Mouse (Mus musculus): Measurements from ENCODE around the gene Snrpd3. TPM values are rescaled to one million over a fixed set of nuclear protein-coding genes. Genes with fewer than 3 reads are reported as not detected.
"Not testable (repeated sequence)": the region's sequence is repeated elsewhere in the genome, so short reads cannot be mapped to it uniquely, and the experiment has no call there.

Gene Snrpd3
- polyA plus RNA-seq, 1 experiment from 2014 or later = 139 TPM

GRCm38 (mm10) chr10:75486086-75486979 is 31.0 kb upstream of the Snrpd3 start:
- H3K4me1 ChIP-seq = no peaks in the 10 kb centered on the region
- no peaks in the 10 kb centered on the region for H3K27me3 ChIP-seq
- ATAC-seq (ENCODE audit: insufficient number of reproducible peaks, low FRiP score, low TSS enrichment, low read depth) = no peak
- H3K9ac ChIP-seq = no peak overlapping the region
- no peak overlapping the region for H3K4me2 ChIP-seq
- H3K36me3 ChIP-seq = no peaks in the 10 kb centered on the region
- H3K9me3 ChIP-seq = no peaks in the 10 kb centered on the region
- WGBS = 53% methylated on average over 9 of the region's 9 CpGs
- H3K4me3 ChIP-seq = no peak overlapping the region
- no peak overlapping the region for H3K27ac ChIP-seq

GRCm38 (mm10) chr10:75487131-75487530 is 30.2 kb upstream of the Snrpd3 start:
- Histone ChIP-seq H3K4me2 (no peak overlapping the region), H3K9ac (no peak overlapping the region), H3K4me3 (no peak overlapping the region), H3K36me3 (no peaks in the 10 kb centered on the region), H3K27ac (no peak overlapping the region), H3K4me1 (no peaks in the 10 kb centered on the region), H3K27me3 (no peaks in the 10 kb centered on the region), H3K9me3 (no peaks in the 10 kb centered on the region)
- ATAC-seq (ENCODE audit: insufficient number of reproducible peaks, low FRiP score, low TSS enrichment, low read depth) = no peak
- WGBS = 64% methylated on average over 3 of the region's 3 CpGs

DNA sequence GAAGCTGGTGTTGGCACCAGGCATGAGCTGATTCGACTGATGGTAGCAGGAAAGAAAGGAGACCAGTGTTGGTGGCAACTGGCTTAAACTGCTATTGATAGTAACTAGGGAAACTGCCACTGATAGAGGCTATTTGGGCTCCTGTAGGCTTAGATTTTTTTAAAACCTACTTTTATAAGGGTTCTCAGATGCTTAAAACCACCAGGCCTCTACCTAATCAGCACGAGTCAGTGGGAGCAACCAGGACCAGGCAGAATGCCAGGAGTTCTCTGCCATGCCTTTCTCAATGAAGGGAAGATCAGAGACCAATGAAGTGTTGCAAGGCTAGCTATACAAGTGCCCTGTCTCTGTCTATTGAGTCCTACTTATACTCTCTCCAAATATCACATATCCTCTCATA is 27.8 kb upstream of the Snrpd3 start:
- Histone ChIP-seq H3K9me3 (no peaks in the 10 kb centered on the region), H3K4me3 (no peak overlapping the region), H3K4me1 (no peaks in the 10 kb centered on the region), H3K27ac (no peak overlapping the region), H3K9ac (no peak overlapping the region), H3K4me2 (no peak overlapping the region), H3K36me3 (no peaks in the 10 kb centered on the region), H3K27me3 (no peaks in the 10 kb centered on the region)
- WGBS = 57% methylated on average over 2 of the region's 2 CpGs
- no peak for ATAC-seq (ENCODE audit: insufficient number of reproducible peaks, low FRiP score, low TSS enrichment, low read depth)

- no peaks in the 10 kb centered on the region for H3K4me1 ChIP-seq
- H3K9me3 ChIP-seq = no peaks in the 10 kb centered on the region
- H3K9ac ChIP-seq = no peak overlapping the region
- no peak overlapping the region for H3K4me2 ChIP-seq
- 73% methylated on average over 2 of the region's 2 CpGs for WGBS
- H3K4me3 ChIP-seq = no peak overlapping the region
- no peaks in the 10 kb centered on the region for H3K36me3 ChIP-seq
- no peak overlapping the region for H3K27ac ChIP-seq
- no peak for ATAC-seq (ENCODE audit: insufficient number of reproducible peaks, low FRiP score, low TSS enrichment, low read depth)
- no peaks in the 10 kb centered on the region for H3K27me3 ChIP-seq
Observed at GRCm38 (mm10) chr10:75490731-75491130, 26.6 kb upstream of the Snrpd3 start.

DNA sequence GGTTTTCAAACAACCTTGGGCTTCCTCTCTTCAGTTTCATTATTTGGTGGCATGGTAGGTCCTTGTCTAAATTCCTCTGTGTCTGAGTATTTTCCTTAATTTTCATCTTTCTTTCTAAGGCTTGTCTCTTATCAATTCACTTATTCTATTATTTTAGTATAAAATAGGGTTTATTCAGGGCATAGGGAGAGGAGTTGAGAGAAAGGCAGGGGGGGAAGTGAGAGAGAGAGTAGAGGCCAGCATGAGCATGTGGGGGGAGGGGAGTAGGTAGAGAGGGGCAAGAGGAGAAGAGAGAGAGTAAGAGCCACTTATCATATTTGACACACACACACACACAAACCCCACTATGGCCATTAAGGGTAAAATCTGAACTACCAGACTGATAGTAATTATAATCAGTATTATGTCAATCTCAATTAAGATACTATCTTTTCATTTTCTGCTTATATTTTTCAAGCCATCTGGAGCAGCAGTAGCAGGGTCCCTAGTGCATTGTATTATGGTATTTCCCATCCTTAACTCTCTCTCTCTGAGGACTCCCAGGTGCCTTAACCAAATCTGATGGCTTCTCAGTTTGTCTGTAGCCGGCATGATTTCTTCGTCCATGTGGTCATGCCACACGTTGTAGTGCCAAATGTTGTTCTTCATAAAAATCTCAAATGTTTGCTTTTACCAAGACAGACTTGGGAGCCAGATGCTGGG is 26.0 kb upstream of the Snrpd3 start:
- H3K9me3 ChIP-seq = no peaks in the 10 kb centered on the region
- H3K36me3 ChIP-seq = no peaks in the 10 kb centered on the region
- WGBS = 74% methylated on average over 3 of the region's 3 CpGs
- H3K9ac ChIP-seq = no peak overlapping the region
- H3K4me1 ChIP-seq = no peaks in the 10 kb centered on the region
- no peaks in the 10 kb centered on the region for H3K27me3 ChIP-seq
- H3K4me2 ChIP-seq = no peak overlapping the region
- H3K4me3 ChIP-seq = no peak overlapping the region
- ATAC-seq (ENCODE audit: insufficient number of reproducible peaks, low FRiP score, low TSS enrichment, low read depth) = no peak
- no peak overlapping the region for H3K27ac ChIP-seq

DNA sequence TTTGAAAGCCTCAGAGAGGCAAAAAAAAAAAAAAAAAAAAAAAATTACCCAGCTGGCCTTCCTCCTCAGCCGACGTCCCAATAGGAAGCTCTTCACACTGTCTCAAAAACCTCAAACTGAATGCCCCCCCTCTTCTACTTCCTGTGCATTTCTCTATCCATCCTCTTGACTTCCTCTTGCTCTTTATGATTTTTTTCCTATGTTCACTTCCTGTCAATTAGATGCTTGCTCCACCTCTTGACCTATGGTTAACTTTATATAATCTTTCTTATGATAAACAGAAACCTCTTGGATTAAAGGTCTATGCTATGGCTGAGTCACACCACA is 25.5 kb upstream of the Snrpd3 start:
- Histone ChIP-seq H3K27me3 (no peaks in the 10 kb centered on the region), H3K27ac (no peak overlapping the region), H3K4me3 (no peak overlapping the region), H3K4me2 (no peak overlapping the region), H3K9me3 (no peaks in the 10 kb centered on the region), H3K36me3 (no peaks in the 10 kb centered on the region), H3K4me1 (no peaks in the 10 kb centered on the region), H3K9ac (no peak overlapping the region)
- ATAC-seq (ENCODE audit: insufficient number of reproducible peaks, low FRiP score, low TSS enrichment, low read depth) = no peak
- 67% methylated on average over 2 of the region's 2 CpGs for WGBS

DNA sequence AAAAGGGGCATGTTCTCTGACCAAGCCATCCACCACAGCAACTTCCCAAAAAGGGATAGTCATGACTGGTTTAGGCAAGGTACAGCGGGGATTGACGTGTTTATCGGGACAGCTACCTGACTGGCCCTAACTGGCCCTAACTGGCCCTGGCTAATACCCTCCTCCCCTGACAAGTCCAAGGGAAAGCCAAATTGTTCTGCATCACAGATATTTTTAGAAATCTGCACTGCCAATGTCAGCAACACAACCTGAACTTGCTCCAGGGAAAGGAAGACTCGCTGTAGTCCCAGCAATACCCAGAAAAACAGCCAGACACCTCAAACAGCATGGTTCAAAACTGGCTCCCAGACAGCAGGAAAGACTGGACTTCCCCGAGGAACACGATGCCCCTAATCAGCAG is 22.0 kb upstream of the Snrpd3 start:
- no peak overlapping the region for H3K4me3 ChIP-seq
- no peaks in the 10 kb centered on the region for H3K4me1 ChIP-seq
- no peak overlapping the region for H3K27ac ChIP-seq
- H3K27me3 ChIP-seq = no peaks in the 10 kb centered on the region
- no peak overlapping the region for H3K9ac ChIP-seq
- H3K4me2 ChIP-seq = no peak overlapping the region
- no peak for ATAC-seq (ENCODE audit: insufficient number of reproducible peaks, low FRiP score, low TSS enrichment, low read depth)
- H3K36me3 ChIP-seq = no peaks in the 10 kb centered on the region
- WGBS = 62% methylated on average over 6 of the region's 6 CpGs
- no peaks in the 10 kb centered on the region for H3K9me3 ChIP-seq

- ATAC-seq (ENCODE audit: insufficient number of reproducible peaks, low FRiP score, low TSS enrichment, low read depth) = no peak
- Histone ChIP-seq H3K4me2 (no peak overlapping the region), H3K4me3 (no peak overlapping the region), H3K9me3 (no peaks in the 10 kb centered on the region), H3K27ac (no peak overlapping the region), H3K36me3 (no peaks in the 10 kb centered on the region), H3K27me3 (no peaks in the 10 kb centered on the region), H3K9ac (no peak overlapping the region), H3K4me1 (no peaks in the 10 kb centered on the region)
Observed at GRCm38 (mm10) chr10:75495921-75496320, 21.4 kb upstream of the Snrpd3 start.

DNA sequence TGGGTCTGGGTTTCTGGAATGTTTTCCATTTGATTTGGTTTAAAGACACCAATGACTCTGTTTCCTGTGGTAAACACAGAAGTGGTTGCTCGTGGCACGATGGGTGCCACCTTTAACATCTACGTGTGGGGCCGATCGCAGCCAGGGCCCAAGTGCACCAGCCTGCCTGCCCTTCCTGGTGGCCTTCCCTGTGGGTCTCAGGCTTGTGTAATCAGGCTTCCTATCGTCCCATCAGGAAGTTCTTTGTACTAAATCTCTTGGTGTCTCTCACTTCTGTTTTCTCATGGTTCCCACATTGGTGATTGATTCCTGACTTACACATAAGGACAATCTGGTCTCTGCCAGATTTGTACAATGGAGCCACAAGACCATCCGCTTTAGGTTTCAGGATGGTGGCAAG is 18.1 kb upstream of the Snrpd3 start:
- not testable (repeated sequence) for H3K27ac ChIP-seq; H3K4me3 ChIP-seq; H3K9ac ChIP-seq; H3K27me3 ChIP-seq; H3K9me3 ChIP-seq; ATAC-seq (ENCODE audit: insufficient number of reproducible peaks, low FRiP score, low TSS enrichment, low read depth); H3K4me1 ChIP-seq; H3K36me3 ChIP-seq; H3K4me2 ChIP-seq
- 84% methylated on average over 7 of the region's 7 CpGs for WGBS

GRCm38 (mm10) chr10:75499791-75500190 is 17.6 kb upstream of the Snrpd3 start:
- no peaks in the 10 kb centered on the region for H3K4me1 ChIP-seq
- no peaks in the 10 kb centered on the region for H3K9me3 ChIP-seq
- no peak overlapping the region for H3K9ac ChIP-seq
- H3K4me3 ChIP-seq = no peak overlapping the region
- no peak overlapping the region for H3K4me2 ChIP-seq
- no peaks in the 10 kb centered on the region for H3K36me3 ChIP-seq
- no peak overlapping the region for H3K27ac ChIP-seq
- no peaks in the 10 kb centered on the region for H3K27me3 ChIP-seq
- no peak for ATAC-seq (ENCODE audit: insufficient number of reproducible peaks, low FRiP score, low TSS enrichment, low read depth)
- WGBS = 48% methylated on average over 3 of the region's 3 CpGs

- Histone ChIP-seq H3K36me3 (no peaks in the 10 kb centered on the region), H3K27me3 (no peaks in the 10 kb centered on the region), H3K4me2 (no peak overlapping the region), H3K4me3 (no peak overlapping the region), H3K27ac (no peak overlapping the region), H3K4me1 (no peaks in the 10 kb centered on the region), H3K9me3 (no peaks in the 10 kb centered on the region), H3K9ac (no peak overlapping the region)
- WGBS = 65% methylated on average over 7 of the region's 7 CpGs
- ATAC-seq (ENCODE audit: insufficient number of reproducible peaks, low FRiP score, low TSS enrichment, low read depth) = no peak
Observed at GRCm38 (mm10) chr10:75500345-75500744, 17.0 kb upstream of the Snrpd3 start.

- no peak overlapping the region for H3K4me3 ChIP-seq
- H3K27ac ChIP-seq = no peak overlapping the region
- no peaks in the 10 kb centered on the region for H3K9me3 ChIP-seq
- no peaks in the 10 kb centered on the region for H3K27me3 ChIP-seq
- WGBS = 93% methylated on average over 1 of the region's 1 CpGs
- no peak overlapping the region for H3K4me2 ChIP-seq
- no peaks in the 10 kb centered on the region for H3K4me1 ChIP-seq
- no peak for ATAC-seq (ENCODE audit: insufficient number of reproducible peaks, low FRiP score, low TSS enrichment, low read depth)
- H3K36me3 ChIP-seq = 0 out of 2 replicates have a peak, but pooled peaks cover 6% of the 10 kb centered on the region
- no peak overlapping the region for H3K9ac ChIP-seq
Observed at GRCm38 (mm10) chr10:75501641-75502040, 15.7 kb upstream of the Snrpd3 start.

All from limb, embryonic 15.5 days (tissue).